Mouse (Mus musculus) lung, adult 10 weeks (tissue): Measurements from ENCODE around the gene Rap1a. TPM values are rescaled to one million over a fixed set of nuclear protein-coding genes. Genes with fewer than 3 reads are reported as not detected.

ENCODE experiments used
- polyA plus RNA-seq: library from polyadenylated mRNA; stranded (reverse); fragments of 350-450 nt; fragmentation: Illumina TruSeq; extraction: RNeasy Lipid Tissue Mini Kit (QIAGEN cat#74804); gene quantifications from one replicate; pipeline ENCODE4 v1.2.3, GENCODE M21; 2014; ENCODE audit warnings: low read depth, low replicate concordance; ENCODE audit not compliant: insufficient read depth

Gene Rap1a
- polyA plus RNA-seq, result 185 TPM

GRCm38 (mm10) chr3:105801191-105802166 lies at the start of gene Rap1a:
Gene Rap1a, minus strand, starts transcription at chr3:105801336.

GRCm38 (mm10) chr3:105704031-105705008 lies 96.8 kb downstream of the Rap1a start, which contains the start of gene Inka2:
Gene Inka2, plus strand, starts transcription at chr3:105704599.

GRCm38 (mm10) chr3:105687324-105688060 lies 113.6 kb downstream of the Rap1a start, which contains the start of gene Ddx20:
Gene Ddx20, minus strand, starts transcription at chr3:105687574.

Other genes with a start within 250 kb of the Rap1a start
- 8.9 TPM for gene Ddx20, start 113.8 kb downstream of the Rap1a start, polyA plus RNA-seq
- 5.7 TPM for gene Inka2, start 96.7 kb downstream of the Rap1a start, polyA plus RNA-seq
- 0.76 TPM for gene Adora3, start 69.5 kb upstream of the Rap1a start, polyA plus RNA-seq
- gene Tmigd3, start 69.6 kb upstream of the Rap1a start, polyA plus RNA-seq, result 1.5 TPM
- gene I830077J02Rik, start 131.3 kb upstream of the Rap1a start, polyA plus RNA-seq, result 3.2 TPM
- gene Wdr77, start 158.0 kb upstream of the Rap1a start, polyA plus RNA-seq, result 17.1 TPM
- gene Atp5f1, start 158.8 kb upstream of the Rap1a start, polyA plus RNA-seq, result 230 TPM
- 0.94 TPM for gene Ovgp1, start 172.4 kb upstream of the Rap1a start, polyA plus RNA-seq
- 31.6 TPM for gene Pifo, start 213.3 kb upstream of the Rap1a start, polyA plus RNA-seq
- gene Chil5, start 231.5 kb upstream of the Rap1a start, polyA plus RNA-seq, result not detected